Mouse (Mus musculus) lung, postnatal 36 days (tissue): ENCODE results near the gene Slc41a1.
A peak's percentile ranks its signal among the peaks of the same experiment; 100 is the strongest.
"Not testable (repeated sequence)": the region's sequence is repeated elsewhere in the genome, so short reads cannot be mapped to it uniquely, and the experiment has no call there.

Experiments
- DNase-seq: peaks from one replicate; pipeline ENCODE4 v3.0.0; 2022; ENCODE audit warnings: mixed read lengths

The Slc41a1 gene

DNA sequence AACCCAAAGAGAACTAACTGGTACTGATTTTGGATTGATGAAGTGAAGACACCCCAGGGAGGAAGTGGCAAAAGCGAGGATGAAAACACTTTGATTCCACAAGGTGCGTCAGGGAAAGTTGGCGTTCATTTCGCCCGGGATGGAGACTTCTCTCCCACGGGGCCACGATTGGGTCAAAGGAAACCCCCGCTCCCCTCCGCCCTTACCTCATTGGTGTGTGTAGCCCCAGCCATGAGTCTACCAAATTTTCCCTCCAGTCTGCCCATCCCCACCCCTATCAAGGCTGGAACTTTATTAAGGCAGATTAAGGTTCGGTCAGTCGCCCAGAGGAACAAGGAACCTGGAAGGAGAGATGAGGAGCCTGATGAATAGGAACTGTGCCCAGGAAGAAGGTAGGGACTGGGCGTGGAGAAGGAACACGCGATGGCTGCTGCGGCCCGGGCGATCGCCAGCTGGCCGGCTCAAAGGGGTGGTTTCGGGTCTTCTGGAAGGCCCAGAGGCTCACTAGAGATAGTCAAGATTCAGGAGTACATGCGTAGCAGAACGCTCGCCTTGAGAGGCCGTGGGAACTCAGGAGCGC lies at the start of gene Slc41a1:
Gene Slc41a1, plus strand, starts transcription at position 287 of the 580 bp plus-strand sequence.
- no peak for DNase-seq

DNA sequence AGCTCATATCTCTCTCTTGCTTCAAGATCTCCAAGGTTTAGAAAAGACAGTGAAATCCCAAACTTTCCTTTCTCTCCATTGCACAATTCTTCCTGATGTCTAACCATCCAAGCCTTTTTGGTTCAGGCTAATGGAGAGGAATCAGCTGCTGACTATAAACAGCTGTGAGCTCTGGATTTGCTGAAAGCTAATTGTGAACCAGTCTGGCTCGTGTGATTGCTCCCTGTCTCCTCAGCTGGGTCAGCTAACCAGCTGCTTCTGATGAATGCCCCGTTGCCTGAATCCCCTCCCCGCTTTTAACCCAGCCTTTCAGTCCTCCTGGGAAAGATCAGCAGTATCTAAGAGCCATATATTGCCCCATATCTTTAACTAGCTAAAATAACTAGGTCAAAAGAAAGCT lies 32.7 kb upstream of the Slc41a1 start:
- DNase-seq: peak; percentile 38

DNA sequence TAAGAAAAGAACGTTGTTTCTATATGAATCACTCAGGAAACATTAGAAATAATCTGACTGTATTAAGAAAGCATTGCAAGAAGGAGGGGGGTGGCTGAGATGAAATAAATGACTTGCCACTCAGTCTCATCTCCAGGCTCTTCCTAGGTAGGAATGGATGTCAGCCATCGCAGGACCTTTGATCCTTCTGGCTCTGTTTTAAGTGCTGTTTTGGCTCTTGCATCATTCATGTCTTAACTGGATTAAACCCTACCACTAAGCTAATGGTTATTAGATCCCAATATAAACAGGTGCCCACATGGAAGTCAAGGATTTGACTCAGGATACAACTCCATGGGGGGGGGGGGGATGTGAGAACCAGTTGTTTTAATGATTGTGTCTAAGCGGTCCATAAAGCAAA lies 32.1 kb upstream of the Slc41a1 start:
- DNase-seq: no peak

DNA sequence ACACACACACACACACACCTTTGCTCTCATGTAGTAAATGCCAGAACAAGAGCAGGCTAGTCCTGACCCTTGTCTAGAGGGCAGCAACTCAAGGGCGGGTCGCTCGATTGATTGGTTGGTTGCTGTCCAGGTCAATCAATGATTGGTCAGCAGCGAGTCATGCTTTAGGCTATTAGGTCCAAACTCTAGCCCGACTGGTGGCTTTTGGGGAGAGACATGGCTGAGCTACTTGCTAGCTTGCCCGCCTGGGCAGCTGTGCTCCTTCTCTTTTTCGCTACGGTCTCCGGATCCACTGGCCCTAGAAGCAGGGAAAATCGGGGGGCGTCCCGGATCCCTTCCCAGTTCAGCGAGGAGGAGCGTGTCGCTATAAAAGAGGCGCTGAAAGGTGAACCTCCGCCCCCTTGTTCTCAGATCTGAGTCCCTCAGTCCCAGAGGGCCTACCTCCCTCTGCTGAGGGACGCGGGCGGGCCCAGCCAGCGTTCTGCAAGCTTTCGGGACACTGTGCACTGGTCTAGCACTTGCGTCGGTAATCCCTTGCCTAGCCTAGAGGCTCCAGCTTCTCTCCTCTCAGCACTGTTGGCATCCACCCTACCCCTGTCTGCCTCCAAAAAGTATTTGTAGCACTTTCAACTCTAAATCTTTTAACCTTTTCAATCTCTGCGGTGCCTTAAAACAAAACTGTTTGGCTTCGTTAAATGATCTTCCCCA lies 29.9 kb upstream of the Slc41a1 start, which contains the start of gene Pm20d1:
Gene Pm20d1, plus strand, starts transcription at position 180 of the 708 bp plus-strand sequence.
- peak; percentile 79 for DNase-seq

DNA sequence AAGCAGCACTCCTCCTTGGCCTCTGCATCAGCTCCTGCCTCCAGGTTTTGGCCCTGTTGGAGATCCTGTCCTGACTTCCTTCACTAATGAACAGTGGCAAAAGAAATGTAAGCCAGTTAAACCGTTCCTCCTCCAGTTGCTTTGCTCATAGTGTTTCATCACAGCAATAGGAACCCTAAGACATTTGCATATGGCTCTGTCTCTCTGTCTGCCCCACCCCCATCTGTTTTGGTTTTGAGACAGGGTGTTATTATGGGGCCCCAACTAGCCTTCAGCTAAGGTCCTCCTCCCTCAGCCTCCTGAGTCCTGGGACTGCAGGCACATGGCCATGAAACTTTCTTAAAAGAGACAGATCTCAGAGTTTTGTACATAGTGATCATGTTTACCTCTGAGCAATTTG lies 27.3 kb upstream of the Slc41a1 start:
- no peak for DNase-seq

DNA sequence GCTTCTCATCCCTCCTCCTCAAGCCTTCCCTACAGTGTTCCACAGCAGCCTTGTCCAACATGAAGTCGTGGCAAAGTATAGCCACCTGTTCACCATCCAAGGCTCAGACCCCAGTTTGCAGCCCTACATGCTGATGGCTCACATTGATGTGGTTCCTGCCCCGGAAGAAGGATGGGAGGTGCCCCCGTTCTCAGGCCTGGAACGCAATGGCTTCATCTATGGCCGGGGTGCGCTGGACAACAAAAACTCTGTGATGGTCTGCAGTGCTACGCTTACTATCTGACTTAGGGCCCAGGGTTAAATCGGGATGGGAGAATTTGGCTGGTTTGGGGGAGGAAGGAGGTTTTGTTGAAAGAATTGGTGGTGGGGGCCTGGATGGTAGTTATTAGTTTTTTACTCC lies 26.2 kb upstream of the Slc41a1 start:
- no peak for DNase-seq

DNA sequence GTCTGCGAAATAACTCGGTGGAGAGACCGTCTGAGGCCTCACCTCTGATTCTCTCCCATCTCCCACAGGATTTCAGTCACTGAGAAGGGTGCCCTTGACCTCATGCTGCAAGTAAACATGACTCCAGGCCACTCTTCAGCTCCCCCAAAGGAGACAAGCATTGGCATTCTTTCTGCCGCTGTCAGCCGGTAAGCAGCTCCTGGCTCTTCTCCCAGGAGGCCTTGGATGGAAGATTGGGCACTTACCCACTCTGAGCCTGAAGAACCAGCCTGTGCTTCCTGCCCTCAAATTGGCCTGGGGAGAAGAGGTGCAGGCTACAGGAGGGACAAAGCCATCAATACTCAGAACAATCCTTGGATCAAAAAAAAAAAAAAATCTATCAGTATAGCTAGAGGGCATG lies 24.6 kb upstream of the Slc41a1 start:
- DNase-seq: peak; percentile 11

DNA sequence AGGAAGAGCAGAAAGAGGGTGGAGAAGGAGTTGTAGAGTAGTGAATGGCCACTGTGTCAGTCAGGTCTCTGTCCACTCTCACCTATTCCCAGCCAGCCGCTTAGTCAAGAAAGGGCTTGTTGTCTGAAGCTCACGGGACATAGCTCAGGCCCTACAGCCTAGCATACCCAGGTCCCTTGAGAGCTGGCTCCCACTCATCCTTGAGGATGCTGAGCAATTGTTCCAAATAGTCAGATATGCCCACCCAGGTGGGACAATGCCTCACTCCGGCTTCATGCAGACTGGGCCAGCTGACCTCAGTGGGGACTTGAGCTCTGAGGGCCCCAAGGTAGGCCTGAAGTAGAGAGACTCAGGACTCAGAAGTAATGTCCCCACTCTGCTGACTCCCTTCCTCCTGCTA lies 23.1 kb upstream of the Slc41a1 start:
- DNase-seq: no peak

DNA sequence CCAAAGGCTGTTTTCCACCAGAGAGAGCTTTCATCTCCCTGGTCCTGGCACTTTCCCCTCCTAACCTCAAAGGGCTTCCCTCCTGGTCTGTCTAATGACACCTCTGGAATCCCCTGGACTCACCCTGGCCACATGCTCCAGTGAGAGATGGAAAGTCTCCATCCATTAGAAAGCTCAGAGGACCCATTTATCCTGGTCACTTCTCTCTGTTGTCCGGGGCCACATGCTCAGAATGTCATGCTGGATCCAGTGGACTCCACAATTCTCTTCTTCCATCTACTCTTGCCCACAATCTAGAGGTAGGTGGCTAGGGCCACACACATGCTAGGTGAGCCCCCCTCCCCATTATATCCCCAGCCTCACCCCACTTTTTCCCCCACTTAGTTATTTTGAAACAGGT lies 18.3 kb upstream of the Slc41a1 start:
- no peak for DNase-seq

DNA sequence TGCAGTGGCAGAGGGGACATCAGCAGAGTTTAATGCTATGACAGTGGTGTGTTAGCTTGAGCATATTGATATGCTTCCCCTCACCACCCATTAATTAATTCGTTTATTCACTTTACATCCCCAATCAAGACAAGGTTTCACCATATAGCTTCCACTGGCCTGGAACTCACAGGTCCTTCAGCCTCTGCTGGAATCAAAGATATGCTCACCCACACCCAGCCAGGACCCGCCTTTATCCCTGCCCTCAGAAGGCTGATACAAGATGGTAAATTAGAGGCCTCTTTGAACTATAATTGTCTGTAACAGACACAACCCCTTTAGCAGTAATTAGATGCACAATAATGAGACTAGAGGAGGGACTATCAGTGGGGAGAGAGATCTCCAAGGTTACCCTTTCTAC lies 17.6 kb upstream of the Slc41a1 start:
- no peak for DNase-seq

DNA sequence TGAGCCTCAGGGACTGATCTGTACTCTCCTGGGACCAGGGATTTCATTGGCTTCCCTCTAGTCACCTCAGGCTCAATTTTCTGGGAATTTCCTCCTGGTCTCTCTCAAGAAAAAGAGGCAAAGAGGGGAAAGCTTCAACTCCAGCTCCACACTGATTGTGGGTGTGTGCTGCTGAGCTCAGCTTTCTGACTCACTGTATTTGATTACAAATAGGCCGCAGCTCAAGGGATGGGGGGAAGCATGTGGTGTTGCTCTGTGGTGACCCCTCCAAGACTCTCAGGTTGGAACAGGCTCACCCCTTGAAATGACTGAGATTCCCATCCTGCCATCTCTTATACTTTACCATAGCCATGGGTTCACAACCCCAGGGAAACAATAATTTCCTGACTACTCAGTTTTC lies 15.9 kb upstream of the Slc41a1 start:
- no peak for DNase-seq

DNA sequence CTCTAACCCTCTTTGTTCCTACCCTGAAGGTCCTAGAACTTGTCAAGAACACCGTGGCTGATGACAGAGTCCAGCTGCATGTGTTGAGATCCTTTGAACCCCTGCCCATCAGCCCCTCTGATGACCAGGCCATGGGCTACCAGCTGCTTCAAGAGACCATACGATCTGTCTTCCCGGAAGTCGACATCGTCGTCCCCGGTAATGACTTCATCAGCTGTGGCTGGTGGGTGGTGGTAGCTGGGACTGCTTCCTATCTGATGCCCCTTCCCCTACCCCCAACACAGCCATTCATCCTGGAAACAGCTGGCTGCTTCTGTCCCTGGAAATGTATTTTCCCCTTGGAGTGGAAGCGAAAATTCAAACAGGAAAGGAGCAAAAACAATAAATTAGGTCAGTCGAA lies 15.3 kb upstream of the Slc41a1 start:
- no peak for DNase-seq

DNA sequence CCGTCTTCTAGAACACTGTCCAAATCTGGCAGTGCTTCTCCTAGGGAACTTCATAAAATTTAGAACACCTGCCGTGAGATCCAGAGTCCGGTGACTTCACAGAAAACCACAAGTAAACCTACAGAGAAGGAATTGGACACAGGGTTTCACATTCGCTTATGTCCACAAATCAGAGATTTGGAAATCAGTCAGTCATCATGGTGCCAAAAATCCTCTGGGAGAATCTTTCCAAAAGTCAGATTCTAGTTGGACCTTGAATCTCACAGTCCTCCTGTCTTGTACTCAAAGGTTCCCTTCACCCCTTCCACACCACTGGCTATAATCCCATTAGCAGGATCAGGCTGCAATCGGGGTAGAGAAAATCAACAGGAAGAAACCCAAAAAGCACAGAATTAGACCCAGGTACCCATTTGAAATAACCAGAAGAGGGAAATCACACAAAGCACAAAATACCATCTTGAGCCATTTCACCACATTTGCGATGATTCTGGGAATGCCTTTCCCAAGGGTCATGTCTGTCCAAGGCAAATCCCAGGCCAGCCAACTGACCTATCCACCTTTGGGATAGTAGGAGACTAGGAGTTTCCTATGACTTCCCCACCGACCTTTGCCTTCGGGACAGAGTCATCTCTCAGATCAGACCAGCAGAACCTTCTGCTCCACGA lies 14.5 kb upstream of the Slc41a1 start:
- DNase-seq: no peak

DNA sequence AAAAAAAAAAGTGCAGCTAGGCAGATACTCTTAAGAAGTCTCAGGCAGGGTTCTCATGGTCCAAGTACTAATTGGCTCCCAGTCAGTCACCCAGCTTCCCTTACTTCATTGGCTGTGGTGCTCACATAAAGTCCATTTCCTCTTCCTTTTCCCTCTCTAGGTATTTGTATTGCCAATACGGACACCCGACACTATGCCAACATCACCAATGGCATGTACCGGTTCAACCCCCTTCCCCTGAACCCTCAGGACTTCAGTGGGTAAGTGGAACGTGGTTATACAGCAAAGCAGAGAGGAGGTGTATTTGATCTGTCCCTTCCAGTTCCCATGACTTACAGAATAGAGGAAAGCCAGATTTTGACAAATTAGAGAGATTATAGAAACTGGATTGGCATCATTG lies 13.6 kb upstream of the Slc41a1 start:
- no peak for DNase-seq

DNA sequence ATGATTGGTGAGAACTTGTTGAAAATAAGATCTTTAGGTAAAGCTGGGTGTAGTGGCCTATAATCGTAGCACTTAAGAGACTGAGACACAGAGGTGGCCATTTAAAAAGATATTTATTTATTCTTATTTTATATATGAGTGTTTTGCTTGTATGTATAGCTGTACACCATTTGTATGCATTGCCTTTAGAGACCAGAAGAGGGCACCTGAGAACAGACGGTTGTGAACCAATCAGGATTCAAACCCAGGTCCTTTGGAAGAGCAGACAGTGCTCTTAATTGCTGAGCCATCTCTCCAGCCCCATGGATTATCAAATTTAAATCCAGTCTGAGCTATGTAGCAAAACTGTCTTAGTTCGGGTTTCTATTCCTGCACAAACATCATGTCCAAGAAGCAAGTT lies 13.1 kb upstream of the Slc41a1 start:
- DNase-seq: no peak

DNA sequence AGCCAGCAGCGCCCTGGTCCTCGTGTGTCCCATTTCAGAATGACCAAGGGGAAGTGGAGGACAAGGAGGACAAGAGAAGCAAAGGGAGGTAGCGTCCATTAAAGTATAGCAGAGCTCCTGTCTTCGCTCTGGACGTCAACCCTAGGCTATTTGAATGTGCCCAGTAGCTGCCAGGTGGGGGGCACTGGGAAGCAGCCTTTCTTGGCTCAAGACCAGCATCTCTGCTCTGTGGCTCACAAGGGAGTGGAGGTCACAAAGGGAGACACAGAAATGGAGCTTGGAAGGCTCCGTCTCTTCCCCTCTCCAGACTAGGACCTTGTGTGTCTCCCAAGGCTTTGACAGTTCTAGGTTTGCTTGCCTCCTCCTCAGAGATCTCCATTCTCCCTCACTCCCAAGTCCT lies 10.4 kb upstream of the Slc41a1 start:
- no peak for DNase-seq

DNA sequence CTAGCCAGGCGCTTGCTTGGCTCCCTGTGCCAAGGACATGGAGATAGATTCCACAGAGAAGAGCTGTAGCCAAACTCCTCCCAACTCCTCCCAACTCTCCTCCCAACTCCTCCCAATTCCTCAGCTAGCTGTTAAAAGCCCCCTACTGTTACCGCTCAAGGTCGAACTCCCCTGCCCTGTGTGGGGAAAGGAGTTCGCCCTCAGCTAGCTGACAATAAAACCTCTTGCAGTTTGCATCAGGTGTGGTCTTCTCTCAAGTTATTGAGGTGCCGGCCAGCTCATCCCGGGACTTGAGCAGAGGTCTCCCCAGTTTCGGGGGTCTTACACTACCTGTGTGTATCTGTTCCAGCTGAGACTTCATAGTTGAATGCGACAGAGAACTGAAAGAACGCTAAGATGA lies 6.9 kb upstream of the Slc41a1 start:
- not testable (repeated sequence) for DNase-seq

DNA sequence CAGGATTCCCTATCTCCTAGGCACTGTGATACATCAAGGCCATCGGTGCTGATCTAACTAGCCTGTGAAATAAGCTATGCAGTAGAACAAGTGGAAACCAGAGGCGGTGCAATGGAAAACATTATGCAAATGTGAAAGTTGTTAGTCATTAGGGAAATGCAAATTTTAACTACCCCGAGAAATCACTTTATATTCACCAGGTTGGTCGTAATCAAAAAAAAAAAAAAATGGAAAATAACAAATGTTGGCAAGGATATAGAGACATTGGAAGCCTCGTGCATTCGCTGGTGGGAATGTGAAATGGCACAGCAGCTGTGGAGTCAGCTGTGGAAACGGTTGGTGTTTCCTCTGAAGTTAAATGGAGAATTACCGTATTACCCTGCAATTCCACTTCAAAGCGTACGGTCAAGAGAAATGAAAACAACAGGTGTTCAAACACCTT lies 6.4 kb upstream of the Slc41a1 start:
- no peak for DNase-seq

DNA sequence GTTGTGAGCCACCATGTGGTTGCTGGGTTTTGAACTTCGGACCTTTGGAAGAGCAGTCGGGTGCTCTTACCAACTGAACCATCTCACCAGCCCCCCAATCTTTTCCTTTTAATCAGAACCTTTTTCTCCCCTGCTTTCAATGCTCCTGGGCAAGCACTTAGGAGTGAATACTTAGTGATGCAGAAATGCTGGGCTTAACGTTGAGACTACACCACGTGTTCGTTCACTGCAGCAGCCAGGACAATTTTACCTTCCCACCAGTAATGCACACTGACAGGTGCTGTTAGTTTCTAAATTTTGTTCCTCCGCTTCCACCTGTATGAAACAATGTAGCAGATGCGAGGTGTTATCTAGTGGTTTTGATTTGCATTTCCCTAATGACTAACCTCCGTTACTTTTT lies 5.0 kb upstream of the Slc41a1 start:
- DNase-seq: no peak

DNA sequence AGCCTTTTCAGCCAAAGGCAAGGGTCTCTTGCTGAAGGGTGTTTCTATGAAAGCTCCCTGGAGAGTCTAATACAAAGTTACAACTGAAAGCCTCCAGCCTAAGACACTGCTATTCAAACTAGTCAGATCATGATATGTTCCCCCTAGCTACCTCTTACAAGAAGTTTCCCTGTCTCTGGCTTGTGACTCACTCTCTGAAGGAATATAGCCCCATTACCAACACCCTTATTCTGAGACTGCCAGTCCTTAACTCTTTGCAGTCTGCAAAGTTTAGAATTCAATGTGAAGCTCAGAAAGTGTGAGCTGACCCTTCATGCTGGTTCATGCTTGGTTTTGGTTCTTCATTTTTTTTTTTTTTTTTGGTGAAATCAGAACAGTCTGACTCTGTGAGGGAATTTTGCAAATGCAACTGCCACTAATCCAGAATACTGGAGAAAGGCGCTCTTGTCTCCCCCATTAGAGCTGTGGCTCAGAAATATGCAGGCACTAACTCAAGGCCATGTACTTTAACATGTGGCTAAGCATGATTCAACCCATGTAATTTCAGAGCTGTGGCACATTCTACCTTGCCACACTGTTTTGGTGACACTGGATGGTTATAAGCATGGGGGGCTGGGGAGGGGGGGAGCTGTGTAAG lies 4.3 kb upstream of the Slc41a1 start:
- DNase-seq: no peak

DNA sequence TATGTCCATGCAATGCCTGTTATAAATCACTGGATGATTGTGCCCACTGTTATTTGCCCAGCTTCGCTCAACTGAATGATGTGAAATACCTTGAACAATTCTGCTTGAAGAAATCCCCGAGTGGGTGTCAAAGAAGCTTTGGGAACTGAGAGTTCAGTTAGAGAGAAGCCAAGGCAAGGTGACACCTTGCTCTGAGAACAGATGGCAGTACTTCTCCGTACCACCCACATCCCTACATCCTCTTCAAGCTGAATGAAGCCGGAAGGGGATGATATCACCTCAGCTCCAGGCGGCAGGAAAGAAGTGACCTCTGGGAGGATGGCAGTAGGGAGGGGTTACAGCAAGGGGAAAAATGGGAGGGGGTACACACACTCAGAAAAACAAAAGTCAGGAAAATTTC lies 3.7 kb upstream of the Slc41a1 start:
- DNase-seq: no peak

DNA sequence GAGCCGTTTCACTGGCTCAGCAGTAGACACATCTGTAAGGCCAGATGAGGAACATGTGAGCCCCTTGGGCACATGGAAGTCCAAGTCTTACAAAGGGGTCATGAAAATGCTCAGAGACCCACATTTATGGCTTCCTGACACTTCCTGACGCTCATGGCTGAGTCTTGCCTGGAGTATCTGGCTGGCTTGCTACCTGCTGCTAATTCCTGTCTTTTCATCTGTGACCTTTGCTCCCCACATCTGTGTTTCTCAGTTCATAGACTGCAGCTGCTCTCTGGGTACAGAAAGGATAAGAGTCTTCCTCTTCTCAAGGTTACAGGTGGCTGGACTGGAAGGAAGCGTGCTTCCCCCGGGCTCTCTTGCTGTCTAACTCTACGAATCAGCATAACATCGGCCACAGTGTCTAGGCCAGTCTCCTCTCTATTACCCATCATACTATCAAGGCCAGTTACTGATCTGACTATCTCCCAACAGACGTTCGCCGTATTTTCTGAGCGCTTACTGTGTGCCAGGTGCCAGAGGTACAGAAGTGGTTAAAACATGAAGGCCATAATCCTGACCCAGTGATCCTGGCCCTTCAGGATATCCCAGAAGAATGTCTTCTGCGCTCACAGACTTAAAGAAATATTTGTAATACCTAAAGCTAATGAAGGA lies 2.6 kb upstream of the Slc41a1 start:
- DNase-seq: no peak

DNA sequence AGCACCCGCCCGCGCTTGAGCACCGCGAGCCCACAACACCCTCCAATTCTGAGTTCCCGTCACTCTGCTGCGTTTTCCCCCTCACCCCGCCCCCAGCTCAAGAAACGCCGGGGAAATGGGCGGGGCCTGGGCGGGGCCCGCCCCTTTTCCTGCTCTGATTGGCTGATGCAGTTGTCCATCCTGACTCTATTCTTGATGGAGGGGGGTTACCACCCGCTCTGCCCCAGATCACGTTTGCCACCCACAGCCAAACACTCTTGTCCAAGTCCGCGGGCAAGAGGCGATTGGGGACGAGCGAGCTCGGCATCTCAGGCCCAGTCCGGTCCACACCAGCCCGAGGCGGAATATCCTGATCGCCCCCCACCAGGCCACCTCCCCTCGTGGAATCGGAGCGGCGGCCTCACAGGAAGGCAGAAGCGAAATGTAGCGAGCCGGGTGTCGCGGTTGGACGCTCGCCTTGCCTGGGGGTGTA lies 530 bp downstream of the Slc41a1 start:
- DNase-seq: peak; percentile 95
